Mouse (Mus musculus) midbrain, embryonic 13.5 days (tissue): ENCODE data around the gene Krtap10-10. TPM values are rescaled to one million over a fixed set of nuclear protein-coding genes. Genes with fewer than 3 reads are reported as not detected.
"Not testable (repeated sequence)": the region's sequence is repeated elsewhere in the genome, so short reads cannot be mapped to it uniquely, and the experiment has no call there.

ENCODE experiments used
- ATAC-seq: fragments of 200-750 bp; cut with Nextera tagmentation; 2 replicates; pipeline ENCODE4 v1.8.0; 2017; ENCODE audit warnings: mild to moderate bottlenecking, moderate TSS enrichment, moderate library complexity
- H3K27ac ChIP-seq: fragments of 300-500 bp; sonication (generic); 2 replicates; pipeline ENCODE4 v1.5.1; 2015; ENCODE audit warnings: inconsistent platforms, mild to moderate bottlenecking, moderate library complexity
- H3K27me3 ChIP-seq: fragments of 300-500 bp; sonication (generic); 2 replicates; pipeline ENCODE4 v1.6.1; 2015; ENCODE audit warnings: mild to moderate bottlenecking, inconsistent platforms
- H3K36me3 ChIP-seq: fragments of 300-500 bp; sonication (generic); 2 replicates; pipeline ENCODE4 v1.6.1; 2015; ENCODE audit warnings: mild to moderate bottlenecking, inconsistent platforms
- H3K4me1 ChIP-seq: fragments of 300-500 bp; sonication (generic); replicated peaks from 2 replicates; pipeline ENCODE4 v1.6.1; 2015; ENCODE audit warnings: inconsistent platforms
- H3K4me2 ChIP-seq: fragments of 300-500 bp; sonication (generic); replicated peaks from 2 replicates; pipeline ENCODE4 v1.6.1; 2015; ENCODE audit warnings: moderate library complexity, mild to moderate bottlenecking, inconsistent platforms
- H3K4me3 ChIP-seq: fragments of 300-500 bp; sonication (generic); replicated peaks from 2 replicates; pipeline ENCODE4 v1.5.1; 2015; ENCODE audit warnings: mild to moderate bottlenecking, inconsistent platforms
- H3K9ac ChIP-seq: fragments of 300-500 bp; sonication (generic); replicated peaks from 2 replicates; pipeline ENCODE4 v1.6.1; 2015; ENCODE audit warnings: mild to moderate bottlenecking, inconsistent platforms
- H3K9me3 ChIP-seq: fragments of 300-500 bp; sonication (generic); 2 replicates; pipeline ENCODE4 v1.6.1; 2016; ENCODE audit warnings: mild to moderate bottlenecking, inconsistent platforms
- WGBS: fragments of 180-500 bp; shearing (Covaris S2); methylation state at CpG from one replicate; pipeline ENCODE4 v1.1.7; 2015; 5-methylcytosine and 5-hydroxymethylcytosine counted together
- polyA plus RNA-seq: library from polyadenylated mRNA; unstranded; fragments of >200 nt; fragmentation: Nextera tagmentation; extraction: Ambion mirVana; gene quantifications from 2 replicates; pipeline ENCODE4 v1.2.1, GENCODE M21; 2015

Krtap10-10 gene
- polyA plus RNA-seq = not detected in 2 replicates

GRCm38 (mm10) chr10:77835647-77836046 is at the start of gene Krtap10-10:
Gene Krtap10-10 (plus strand): TSS chr10:77835947.
- H3K27ac ChIP-seq = no peak within 1 kb of the TSS
- H3K9me3 ChIP-seq = no peaks in the 10 kb centered on the region; the same call in 1 of the 2 replicates
- no peak within 1 kb of the TSS for H3K9ac ChIP-seq
- WGBS = 76% methylated on average over 9 of the region's 9 CpGs
- H3K4me2 ChIP-seq = no peak within 1 kb of the TSS
- no peaks in the 10 kb centered on the region for H3K4me1 ChIP-seq
- no peak for ATAC-seq
- H3K4me3 ChIP-seq = no peak within 1 kb of the TSS
- no peaks in the 10 kb centered on the region for H3K36me3 ChIP-seq
- H3K27me3 ChIP-seq = no peaks in the 10 kb centered on the region

DNA sequence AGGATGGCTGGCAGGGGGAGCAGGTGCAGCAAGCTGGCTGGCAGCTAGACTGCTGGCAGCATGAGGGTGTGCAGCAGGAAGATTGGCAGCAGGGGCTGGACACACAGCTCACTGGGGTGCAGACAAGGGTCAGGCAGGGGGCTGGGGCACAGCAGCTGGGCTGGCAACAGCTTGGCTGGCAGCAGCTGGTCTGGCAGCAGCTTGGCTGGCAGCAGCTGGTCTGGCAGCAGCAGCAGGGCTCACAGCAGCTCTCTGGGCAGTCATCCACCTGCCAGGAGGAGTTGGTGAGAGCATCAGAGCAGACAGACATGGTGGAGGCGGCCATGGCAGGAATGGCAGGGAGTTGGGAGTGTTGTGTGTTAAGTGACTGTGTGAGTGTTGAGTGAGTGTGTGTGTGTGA is 47.9 kb upstream of the Krtap10-10 start, which contains the start of gene Gm7137:
TSS of gene Gm7137 (minus strand) at position 325 of the 400 bp plus-strand sequence.
- ATAC-seq, H3K27me3 ChIP-seq, H3K4me2 ChIP-seq, H3K4me1 ChIP-seq, H3K36me3 ChIP-seq, H3K9me3 ChIP-seq, H3K4me3 ChIP-seq, H3K27ac ChIP-seq, H3K9ac ChIP-seq: not testable (repeated sequence)
- 43% methylated on average over 1 of the region's 1 CpGs for WGBS

- Histone ChIP-seq H3K27me3 (no peaks in the 10 kb centered on the region), H3K36me3 (no peaks in the 10 kb centered on the region), H3K27ac (no peak overlapping the region), H3K4me1 (no peaks in the 10 kb centered on the region), H3K9me3 (no peaks in the 10 kb centered on the region), H3K9ac (no peak overlapping the region), H3K4me2 (no peak overlapping the region), H3K4me3 (no peak overlapping the region)
- 84% methylated on average over 2 of the region's 2 CpGs for whole genome bisulfite sequencing
- no peak for ATAC-seq
These were observed 47.1 kb upstream of the Krtap10-10 start for GRCm38 (mm10) chr10:77788621-77789020.

- no peaks in the 10 kb centered on the region for H3K27me3 ChIP-seq
- H3K9ac ChIP-seq = no peak within 1 kb of the TSS
- no peak within 1 kb of the TSS for H3K4me3 ChIP-seq
- H3K9me3 ChIP-seq = no peaks in the 10 kb centered on the region
- no peak within 1 kb of the TSS for H3K4me2 ChIP-seq
- WGBS = 52% methylated on average over 2 of the region's 2 CpGs
- peak within 1 kb of the TSS; percentile 58; the same call in 1 of the 2 replicates for H3K27ac ChIP-seq
- H3K36me3 ChIP-seq = no peaks in the 10 kb centered on the region
- H3K4me1 ChIP-seq = peaks cover 16% of the 10 kb centered on the region
- no peak for ATAC-seq
These were observed 40.8 kb upstream of the Krtap10-10 start, which contains the start of gene Gm9639 for GRCm38 (mm10) chr10:77794976-77795375. Gene Gm9639 (minus strand): TSS chr10:77795076.

- peaks cover 16% of the 10 kb centered on the region for H3K4me1 ChIP-seq
- no peak overlapping the region for H3K4me2 ChIP-seq
- no peaks in the 10 kb centered on the region for H3K36me3 ChIP-seq
- H3K27ac ChIP-seq = peak overlapping the region; percentile 73
- no peak for ATAC-seq
- WGBS = 12% methylated on average over 3 of the region's 3 CpGs
- no peaks in the 10 kb centered on the region for H3K27me3 ChIP-seq
- no peak overlapping the region for H3K4me3 ChIP-seq
- no peaks in the 10 kb centered on the region for H3K9me3 ChIP-seq
- H3K9ac ChIP-seq = no peak overlapping the region; the same call in 1 of the 2 replicates
These were observed 38.1 kb upstream of the Krtap10-10 start for GRCm38 (mm10) chr10:77797677-77798076.

- 0 out of 2 replicates have a peak, but pooled peaks have one; percentile 43 for ATAC-seq
- not testable (repeated sequence) for H3K27me3 ChIP-seq, H3K9me3 ChIP-seq, H3K4me2 ChIP-seq, H3K36me3 ChIP-seq, H3K4me3 ChIP-seq, H3K9ac ChIP-seq
- 37% methylated on average over 3 of the region's 3 CpGs for WGBS
- Histone ChIP-seq H3K4me1 (peaks cover 16% of the 10 kb centered on the region), H3K27ac (peak overlapping the region; percentile 73)
These were observed 37.4 kb upstream of the Krtap10-10 start for GRCm38 (mm10) chr10:77798164-77798920.

- no peak within 1 kb of the TSS for H3K9ac ChIP-seq
- peaks cover 16% of the 10 kb centered on the region for H3K4me1 ChIP-seq
- H3K27me3 ChIP-seq = no peaks in the 10 kb centered on the region
- H3K4me2 ChIP-seq = no peak within 1 kb of the TSS
- H3K4me3 ChIP-seq = no peak within 1 kb of the TSS
- 68% methylated on average over 8 of the region's 8 CpGs for WGBS
- H3K9me3 ChIP-seq = no peaks in the 10 kb centered on the region
- ATAC-seq = no peak
- peak within 1 kb of the TSS; percentile 73 for H3K27ac ChIP-seq
- no peaks in the 10 kb centered on the region for H3K36me3 ChIP-seq
These were observed 36.7 kb upstream of the Krtap10-10 start, which contains the start of gene Gm19668 for GRCm38 (mm10) chr10:77798921-77799508. Gene Gm19668 (minus strand): TSS chr10:77799133.

DNA sequence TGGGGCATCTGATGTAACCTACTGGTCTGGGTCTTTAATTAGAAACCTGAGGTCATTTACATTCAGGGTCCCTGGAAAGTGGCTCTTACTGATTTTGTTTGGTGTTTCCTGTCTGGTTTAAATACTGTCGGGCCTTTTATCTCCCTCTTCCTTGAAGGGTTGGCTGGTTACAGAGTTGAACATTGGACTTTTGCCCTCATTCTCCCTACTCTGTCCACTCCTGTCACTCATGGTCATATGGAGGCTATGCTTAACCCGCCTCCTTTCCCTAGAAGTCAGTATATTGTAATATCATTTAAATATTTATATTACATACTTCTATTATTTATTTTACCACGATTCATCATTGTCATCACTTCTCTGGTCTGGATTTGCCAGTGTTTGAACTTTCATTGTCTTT is 31.7 kb upstream of the Krtap10-10 start:
- no peaks in the 10 kb centered on the region for H3K27me3 ChIP-seq
- ATAC-seq = no peak
- 87% methylated on average over 3 of the region's 3 CpGs for WGBS

GRCm38 (mm10) chr10:77811743-77812142 is 24.0 kb upstream of the Krtap10-10 start, which contains the start of gene Gm9507:
Gene Gm9507 (minus strand): TSS chr10:77811843.
- Histone ChIP-seq H3K27me3 (no peaks in the 10 kb centered on the region), H3K36me3 (no peaks in the 10 kb centered on the region), H3K4me2 (no peak within 1 kb of the TSS), H3K27ac (no peak within 1 kb of the TSS), H3K4me3 (no peak within 1 kb of the TSS), H3K9me3 (peaks cover 5% of the 10 kb centered on the region; the same call in 1 of the 2 replicates), H3K9ac (no peak within 1 kb of the TSS), H3K4me1 (no peaks in the 10 kb centered on the region)
- ATAC-seq = no peak
- 71% methylated on average over 5 of the region's 5 CpGs for WGBS

More for the DNA sequence above, 31.7 kb upstream of the Krtap10-10 start:
- Histone ChIP-seq H3K4me3 (no peak overlapping the region), H3K27ac (no peak overlapping the region), H3K36me3 (no peaks in the 10 kb centered on the region), H3K4me1 (peaks cover 3% of the 10 kb centered on the region; the same call in 1 of the 2 replicates), H3K9me3 (peaks cover 5% of the 10 kb centered on the region; the same call in 1 of the 2 replicates), H3K9ac (no peak overlapping the region), H3K4me2 (no peak overlapping the region)

GRCm38 (mm10) chr10:77814382-77814781 is 21.4 kb upstream of the Krtap10-10 start, which contains the start of gene Gm2696:
Gene Gm2696 (plus strand): TSS chr10:77814682.
- Histone ChIP-seq H3K4me2 (no peak within 1 kb of the TSS), H3K9ac (no peak within 1 kb of the TSS), H3K36me3 (no peaks in the 10 kb centered on the region), H3K27ac (no peak within 1 kb of the TSS), H3K27me3 (no peaks in the 10 kb centered on the region), H3K4me1 (no peaks in the 10 kb centered on the region), H3K9me3 (no peaks in the 10 kb centered on the region), H3K4me3 (no peak within 1 kb of the TSS)
- ATAC-seq = no peak
- 64% methylated on average over 4 of the region's 4 CpGs for WGBS

DNA sequence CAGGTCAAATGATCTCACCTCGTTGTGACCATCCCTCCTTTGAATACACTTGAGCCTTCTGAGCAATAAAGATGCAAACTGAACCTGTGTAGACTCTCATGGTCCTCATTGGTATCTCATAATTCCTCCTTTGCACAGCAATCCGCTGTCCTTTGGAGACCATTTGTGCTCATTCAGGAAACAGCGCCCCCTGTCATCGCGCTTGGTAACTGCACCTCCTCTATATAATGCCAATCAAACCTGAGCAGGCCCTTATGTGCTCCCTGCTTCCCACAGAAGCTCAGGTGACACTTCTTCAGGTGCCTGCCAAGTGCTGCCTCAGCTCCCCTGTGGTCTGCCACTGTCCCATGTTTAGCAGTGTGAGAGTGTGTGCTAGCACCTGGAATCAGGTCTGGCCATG is 20.2 kb upstream of the Krtap10-10 start:
- no peak for ATAC-seq
- Histone ChIP-seq H3K4me2 (no peak overlapping the region), H3K27ac (no peak overlapping the region), H3K9me3 (no peaks in the 10 kb centered on the region), H3K36me3 (no peaks in the 10 kb centered on the region), H3K9ac (no peak overlapping the region), H3K27me3 (no peaks in the 10 kb centered on the region), H3K4me1 (no peaks in the 10 kb centered on the region), H3K4me3 (no peak overlapping the region)
- 39% methylated on average over 5 of the region's 5 CpGs for WGBS

GRCm38 (mm10) chr10:77818523-77818922 is 17.2 kb upstream of the Krtap10-10 start:
- Histone ChIP-seq H3K4me1 (no peaks in the 10 kb centered on the region), H3K27me3 (no peaks in the 10 kb centered on the region), H3K36me3 (no peaks in the 10 kb centered on the region), H3K27ac (no peak overlapping the region), H3K4me2 (no peak overlapping the region), H3K4me3 (no peak overlapping the region), H3K9me3 (no peaks in the 10 kb centered on the region), H3K9ac (no peak overlapping the region)
- WGBS = 96% methylated on average over 4 of the region's 4 CpGs
- peak; percentile 60 for ATAC-seq
